Mouse (Mus musculus) testis, adult 2 months (tissue): ENCODE measurements around the gene Fbxo24.

Experiments used
- CTCF ChIP-seq: fragments of 200-500 bp; IDR thresholded peaks from 2 replicates; pipeline ENCODE4 v1.5.1; 2012; ENCODE audit warnings: low read depth, mild to moderate bottlenecking, inconsistent platforms, low read length, moderate library complexity; ENCODE audit not compliant: control insufficient read depth, insufficient read depth, insufficient replicate concordance
- POLR2A ChIP-seq: fragments of 200-500 bp; IDR thresholded peaks from 2 replicates; pipeline ENCODE4 v1.6.1; 2012; ENCODE audit warnings: low read depth, mild to moderate bottlenecking, inconsistent platforms, low read length, moderate library complexity; ENCODE audit not compliant: control insufficient read depth

- TF ChIP-seq POLR2A, result no peak
- TF ChIP-seq CTCF, result no peak
Measured at GRCm38 (mm10) chr5:137570181-137570580, 58.6 kb downstream of the Fbxo24 start.
